Mouse (Mus musculus) CH12.LX (cell line): ENCODE data around the gene Tnfsf12. TPM values are rescaled to one million over a fixed set of nuclear protein-coding genes. Genes with fewer than 3 reads are reported as not detected.

Source experiments
- DNase-seq: peaks from one replicate; pipeline ENCODE4 v3.0.0-alpha.2; 2013; ENCODE audit errors: extremely low read depth
- H3K27ac ChIP-seq: 2 replicates; pipeline ENCODE4 v1.5.1; 2012; ENCODE audit warnings: low read depth, mild to moderate bottlenecking, control low read depth, moderate library complexity; ENCODE audit not compliant: insufficient read depth
- H3K27me3 ChIP-seq: replicated peaks from 2 replicates; pipeline ENCODE3; 2012; ENCODE audit warnings: inconsistent platforms
- H3K36me3 ChIP-seq, 2 experiments: replicated peaks in 1 of 2; 2 replicates each; pipeline versions ENCODE3 to v1.6.1; 2012; ENCODE audit warnings: inconsistent platforms in 1 of 2, low read length in 1 of 2, mild to moderate bottlenecking in 1 of 2, mixed read lengths in 1 of 2, moderate library complexity in 1 of 2; ENCODE audit not compliant: control insufficient read depth in 1 of 2, insufficient read depth in 1 of 2
- H3K4me1 ChIP-seq, 2 experiments: 2 replicates each; pipeline ENCODE4 v1.6.1; 2012; ENCODE audit warnings: inconsistent platforms in 1 of 2, moderate library complexity in 1 of 2; ENCODE audit not compliant: insufficient read depth in 2 of 2, control insufficient read depth in 1 of 2
- H3K4me2 ChIP-seq: 2 replicates; pipeline ENCODE4 v1.6.1; 2012; ENCODE audit warnings: low read depth, mild to moderate bottlenecking, control low read depth; ENCODE audit not compliant: poor library complexity, insufficient read depth, severe bottlenecking
- H3K4me3 ChIP-seq, 3 experiments: fragments of 150-350 bp in 1 of 3; sonication (generic) in 1 of 3; replicated peaks in 1 of 3; 2 replicates each; pipeline versions ENCODE3 to v1.5.1; 2011 to 2012; ENCODE audit warnings: low read depth in 2 of 3, low read length in 2 of 3, mild to moderate bottlenecking in 2 of 3, moderate library complexity in 2 of 3, control low read depth in 1 of 3, improper control_type of control experiment in 1 of 3, inconsistent platforms in 1 of 3, mixed read lengths in 1 of 3; ENCODE audit not compliant: poor library complexity in 1 of 3
- H3K79me2 ChIP-seq: replicated peaks from 2 replicates; pipeline ENCODE4 v1.6.1; 2012; ENCODE audit warnings: mild to moderate bottlenecking, moderate library complexity; ENCODE audit not compliant: control insufficient read depth, poor library complexity, insufficient read depth, severe bottlenecking; ENCODE audit errors: extremely low read depth
- H3K9ac ChIP-seq: 2 replicates; pipeline ENCODE4 v1.6.1; 2012; ENCODE audit warnings: low read depth, mild to moderate bottlenecking, control low read depth, moderate library complexity; ENCODE audit not compliant: insufficient read depth
- H3K9me3 ChIP-seq: replicated peaks from 2 replicates; pipeline ENCODE3; 2012; ENCODE audit warnings: low read length, inconsistent platforms, mixed read lengths
- BHLHE40 ChIP-seq: IDR thresholded peaks from 2 replicates; pipeline ENCODE4 v1.6.1; 2011; ENCODE audit warnings: mild to moderate bottlenecking, low read depth, low read length, improper control_type of control experiment
- CHD2 ChIP-seq: IDR thresholded peaks from 2 replicates; pipeline ENCODE4 v1.6.1; 2011; ENCODE audit warnings: low read length, improper control_type of control experiment
- CTCF ChIP-seq, 2 experiments: IDR thresholded peaks in 1 of 2; conservative IDR thresholded peaks in 1 of 2; 2 replicates each; pipeline ENCODE4 v1.5.1; 2011 to 2012; ENCODE audit warnings: low read depth in 2 of 2, low read length in 2 of 2, improper control_type of control experiment in 1 of 2, inconsistent platforms in 1 of 2, mild to moderate bottlenecking in 1 of 2, moderate library complexity in 1 of 2
- ELF1 ChIP-seq: IDR thresholded peaks from 2 replicates; pipeline ENCODE4 v1.6.1; 2014; ENCODE audit warnings: low read depth, mild to moderate bottlenecking, inconsistent platforms, low read length, improper control_type of control experiment
- EP300 ChIP-seq: IDR thresholded peaks from 2 replicates; pipeline ENCODE4 v1.6.1; 2011; ENCODE audit warnings: low read length, improper control_type of control experiment
- ETS1 ChIP-seq: conservative IDR thresholded peaks from 2 replicates; pipeline ENCODE4 v1.6.1; 2012; ENCODE audit warnings: low read depth, mild to moderate bottlenecking, inconsistent platforms, low read length, improper control_type of control experiment, moderate library complexity
- IRF4 ChIP-seq: IDR thresholded peaks from 2 replicates; pipeline ENCODE4 v1.6.1; 2014; ENCODE audit warnings: low read depth, mild to moderate bottlenecking, inconsistent platforms, low read length, improper control_type of control experiment
- JUN ChIP-seq: IDR thresholded peaks from 2 replicates; pipeline ENCODE4 v1.6.1; 2011; ENCODE audit warnings: low read depth, mild to moderate bottlenecking, low read length, improper control_type of control experiment, moderate library complexity; ENCODE audit not compliant: insufficient read depth
- MAFK ChIP-seq: IDR thresholded peaks from 2 replicates; pipeline ENCODE4 v1.6.1; 2011; ENCODE audit warnings: low read length, improper control_type of control experiment; ENCODE audit not compliant: insufficient replicate concordance
- MAX ChIP-seq: IDR thresholded peaks from 2 replicates; pipeline ENCODE4 v1.6.1; 2011; ENCODE audit warnings: low read length, improper control_type of control experiment
- MAZ ChIP-seq: IDR thresholded peaks from 2 replicates; pipeline ENCODE4 v1.6.1; 2012; ENCODE audit warnings: low read depth, mild to moderate bottlenecking, inconsistent platforms, low read length, improper control_type of control experiment, moderate library complexity
- MXI1 ChIP-seq: IDR thresholded peaks from 2 replicates; pipeline ENCODE4 v1.6.1; 2011; ENCODE audit warnings: mild to moderate bottlenecking, low read depth, low read length, improper control_type of control experiment
- MYC ChIP-seq: IDR thresholded peaks from 2 replicates; pipeline ENCODE4 v1.6.1; 2011; ENCODE audit warnings: low read depth, mild to moderate bottlenecking, improper control_type of control experiment, low read length
- NELFE ChIP-seq: IDR thresholded peaks from 2 replicates; pipeline ENCODE4 v1.6.1; 2011; ENCODE audit warnings: low read depth, low read length, improper control_type of control experiment
- NRF1 ChIP-seq: IDR thresholded peaks from 2 replicates; pipeline ENCODE4 v1.6.1; 2014; ENCODE audit warnings: low read depth, mild to moderate bottlenecking, inconsistent platforms, low read length, improper control_type of control experiment, moderate library complexity
- POLR2A ChIP-seq: IDR thresholded peaks from 2 replicates; pipeline ENCODE4 v1.6.1; 2011; ENCODE audit warnings: low read depth, mild to moderate bottlenecking, improper control_type of control experiment, low read length
- SIN3A ChIP-seq: IDR thresholded peaks from 2 replicates; pipeline ENCODE4 v1.6.1; 2012; ENCODE audit warnings: low read length, improper control_type of control experiment, inconsistent platforms
- UBTF ChIP-seq: IDR thresholded peaks from 2 replicates; pipeline ENCODE4 v1.6.1; 2012; ENCODE audit warnings: low read depth, mild to moderate bottlenecking, inconsistent platforms, low read length, improper control_type of control experiment, moderate library complexity
- USF1 ChIP-seq: IDR thresholded peaks from 2 replicates; pipeline ENCODE4 v1.6.1; 2014; ENCODE audit warnings: low read depth, mild to moderate bottlenecking, inconsistent platforms, low read length, improper control_type of control experiment
- USF2 ChIP-seq: conservative IDR thresholded peaks from 2 replicates; pipeline ENCODE4 v1.6.1; 2011; ENCODE audit warnings: low read depth, low read length, improper control_type of control experiment
- ZC3H11A ChIP-seq: IDR thresholded peaks from 2 replicates; pipeline ENCODE4 v1.6.1; 2012; ENCODE audit warnings: low read depth, mild to moderate bottlenecking, inconsistent platforms, low read length, improper control_type of control experiment
- ZKSCAN1 ChIP-seq: IDR thresholded peaks from 2 replicates; pipeline ENCODE4 v1.6.1; 2012; ENCODE audit warnings: low read depth, inconsistent platforms, low read length, improper control_type of control experiment, borderline replicate concordance
- ZMIZ1 ChIP-seq: IDR thresholded peaks from 2 replicates; pipeline ENCODE4 v1.6.1; 2012; ENCODE audit warnings: low read depth, mild to moderate bottlenecking, inconsistent platforms, low read length, improper control_type of control experiment
- dilution Hi-C: fragments of 300-500 bp; cut with MboI; formaldehyde crosslinking; loops from 2 replicates; pipeline ENCODE4 v1.14.3; 2020; ENCODE audit warnings: low sequenced_read_pairs; ENCODE audit not compliant: extremely low pct_unique_long_range_greater_than_20kb, extremely low pct_ligation_motif_present
- in situ Hi-C: fragments of 300-500 bp; cut with MboI; formaldehyde crosslinking; loops from 3 replicates; pipeline ENCODE4 v1.14.3; 2019; ENCODE audit warnings: low sequenced_read_pairs, low pct_ligation_motif_present, low pct_unique_long_range_greater_than_20kb, mixed read lengths
- polyA plus RNA-seq: library from polyadenylated mRNA; unstranded; fragments of >175 nt; gene quantifications from 2 replicates; pipeline ENCODE4 v1.2.1, GENCODE M21; 2012; ENCODE audit warnings: low read depth; ENCODE audit not compliant: insufficient read length
- total RNA-seq, 2 experiments: library from RNA; depleted of rRNA; stranded (reverse); fragments of 300-350 nt in 1 of 2; fragments of >200 nt in 1 of 2; gene quantifications; 2 replicates each; pipeline ENCODE4 v1.2.3; 2012 to 2014

Gene Tnfsf12
- total and polyA plus RNA-seq, 3 experiments, result not detected

DNA sequence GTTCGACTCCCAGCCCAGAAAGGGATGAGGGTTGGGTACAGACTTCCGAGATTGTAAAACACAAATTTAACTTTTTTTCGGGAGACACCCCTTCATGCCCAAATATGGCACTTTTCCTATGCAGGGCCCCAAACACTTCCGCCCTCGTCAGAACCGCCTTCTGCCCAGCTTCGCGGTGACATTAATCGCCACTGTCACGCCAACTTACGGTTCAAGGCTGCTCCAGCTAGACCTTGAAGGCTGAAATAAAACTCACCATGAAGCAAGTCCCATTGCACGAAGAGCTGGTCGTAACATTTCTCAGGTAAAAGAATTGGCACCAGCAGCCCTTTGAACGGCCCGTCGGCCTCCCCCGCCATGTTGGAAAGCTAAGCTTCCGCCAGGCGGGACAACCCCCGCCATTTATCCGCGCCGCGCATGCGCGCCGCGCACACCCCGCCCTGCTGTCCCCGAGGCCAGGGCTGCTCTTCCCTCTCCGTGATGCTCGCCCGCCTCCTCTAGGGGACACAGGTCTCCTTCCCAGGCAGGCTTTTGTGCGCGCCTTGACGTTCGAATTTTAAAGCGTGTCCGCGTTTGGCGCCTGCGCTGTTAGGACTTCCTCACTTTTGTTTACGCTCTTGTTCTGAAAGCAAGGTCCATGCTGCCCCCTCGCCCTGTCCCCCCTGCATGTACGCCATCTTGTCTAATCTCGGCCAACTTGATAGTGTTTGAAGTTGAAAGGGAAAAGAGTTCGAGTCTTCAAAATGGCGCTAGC, 33.3 kb downstream of the Tnfsf12 start, which contains the start of gene Mpdu1 (continued):
- TF ChIP-seq ETS1 (peak; percentile 54; the same call in 1 of the 2 replicates), MAX (peak; percentile 94), ZKSCAN1 (no peak), EP300 (no peak), NRF1 (peak; percentile 94), CHD2 (peak; percentile 37; the same call in 1 of the 2 replicates), MAFK (no peak), MAZ (peak; percentile 97)

DNA sequence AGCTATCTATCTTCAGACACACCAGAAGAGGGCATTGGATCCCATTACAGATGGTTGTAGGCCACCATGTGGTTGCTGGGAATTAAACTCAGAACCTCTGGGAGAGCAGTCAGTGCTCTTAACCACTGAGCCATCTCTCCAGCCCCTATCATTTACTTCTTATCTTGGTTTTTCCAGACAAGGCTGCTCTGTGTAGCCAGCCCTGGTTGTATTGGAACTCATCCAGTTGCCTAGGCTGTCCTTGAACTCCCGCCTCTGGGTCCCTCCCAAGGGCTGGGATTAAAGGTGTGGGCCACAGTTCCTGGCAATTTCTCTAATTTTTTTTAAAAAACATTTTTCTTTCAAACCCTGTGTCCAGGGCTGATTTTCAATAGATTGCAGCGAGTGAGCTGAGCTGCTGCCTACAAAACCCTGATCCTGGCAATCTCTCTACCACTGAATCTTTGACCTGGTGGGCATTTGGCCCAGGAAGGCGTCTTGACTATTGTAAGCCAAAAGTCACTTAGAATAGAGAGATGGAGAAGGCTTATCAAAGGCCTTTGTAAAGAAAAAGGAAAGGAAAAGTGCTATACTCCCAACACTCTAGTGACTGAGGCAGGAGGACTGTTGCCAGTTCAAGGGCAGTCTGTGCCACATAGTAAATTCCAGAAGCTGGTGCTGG, 34.3 kb downstream of the Tnfsf12 start:
- dilution Hi-C loops, result no loop called here
- TF ChIP-seq ZKSCAN1, result no peak
- peak in 1 of 2 experiments; percentile 27; a peak in 1 of 4 replicates for TF ChIP-seq CTCF (conservative IDR thresholded peaks at IDR 0.05 in 1 of 2, IDR thresholded peaks at IDR 0.05 in 1 of 2; ENCODE audit: low read depth in 2 of 2, low read length in 2 of 2)
- TF ChIP-seq JUN, result no peak
- peaks cover 14 to 71% of the 10 kb centered on the region in 2 experiments for H3K4me1 ChIP-seq
- in situ Hi-C loops, result no loop called here
- H3K79me2 ChIP-seq, result peaks cover 27% of the 10 kb centered on the region
- H3K27me3 ChIP-seq, result no peaks in the 10 kb centered on the region
- H3K27ac ChIP-seq, result no peak overlapping the region
- no peak for DNase-seq
- peak overlapping the region; percentile 48 to 70 (median 66) for H3K4me3 ChIP-seq
- peak overlapping the region; percentile 97 for H3K9ac ChIP-seq
- H3K36me3 ChIP-seq, result peaks cover 36 to 56% of the 10 kb centered on the region in 2 experiments
- H3K9me3 ChIP-seq, result no peaks in the 10 kb centered on the region
- peak overlapping the region; percentile 52 for H3K4me2 ChIP-seq

DNA sequence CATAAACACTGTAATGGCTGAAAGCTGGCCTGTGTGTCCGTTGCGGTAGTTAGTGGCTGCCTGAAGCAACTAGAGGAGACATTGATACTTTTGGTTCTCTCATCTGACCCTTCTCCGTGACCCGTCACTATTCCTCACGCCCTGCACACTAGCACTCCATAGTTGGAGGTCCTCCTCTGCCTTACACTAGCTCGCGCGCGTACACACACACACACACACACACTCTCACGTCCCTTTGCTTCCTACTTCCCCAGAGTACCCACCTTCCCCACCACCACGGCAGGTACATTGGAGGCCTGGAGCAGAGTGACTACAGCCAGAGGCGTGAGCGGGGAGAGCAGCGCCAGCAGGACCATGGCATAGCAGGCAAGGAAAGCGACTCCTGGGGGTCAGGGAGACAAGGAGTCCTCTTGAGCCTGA, 38.2 kb downstream of the Tnfsf12 start:
- in situ Hi-C loops, result no loop called here
- dilution Hi-C loops, result no loop called here
- no peak overlapping the region for H3K9ac ChIP-seq
- no peak overlapping the region for H3K4me3 ChIP-seq
- TF ChIP-seq IRF4, result no peak
- no peak for TF ChIP-seq MAFK
- TF ChIP-seq USF2, result no peak
- TF ChIP-seq CTCF (conservative IDR thresholded peaks at IDR 0.05 in 1 of 2, IDR thresholded peaks at IDR 0.05 in 1 of 2; ENCODE audit: low read depth in 2 of 2, low read length in 2 of 2), result no peak
- TF ChIP-seq USF1, result no peak
- no peak for TF ChIP-seq POLR2A
- TF ChIP-seq MAZ, result no peak
- no peak for TF ChIP-seq MYC
- no peak for TF ChIP-seq MXI1
- TF ChIP-seq BHLHE40, result no peak
- TF ChIP-seq ELF1, result no peak
- TF ChIP-seq ZMIZ1, result no peak
- no peak for TF ChIP-seq ZC3H11A
- no peak for TF ChIP-seq SIN3A
- TF ChIP-seq NELFE, result no peak
- no peak for TF ChIP-seq UBTF
- H3K9me3 ChIP-seq, result no peaks in the 10 kb centered on the region
- H3K79me2 ChIP-seq, result peaks cover 21% of the 10 kb centered on the region
- H3K27ac ChIP-seq, result no peak overlapping the region
- no peaks in the 10 kb centered on the region for H3K27me3 ChIP-seq
- peaks cover 53 to 69% of the 10 kb centered on the region in 2 experiments for H3K36me3 ChIP-seq
- H3K4me1 ChIP-seq, result peaks cover 0 to 78% of the 10 kb centered on the region in 2 experiments; a peak in 2 of 4 replicates
- H3K4me2 ChIP-seq, result no peak overlapping the region
- no peak for DNase-seq
